Mouse (Mus musculus) small intestine, adult 10 weeks (tissue): Measurements from ENCODE around the gene Nat14. TPM values are rescaled to one million over a fixed set of nuclear protein-coding genes. Genes with fewer than 3 reads are reported as not detected.

Experiments used
- polyA plus RNA-seq: library from polyadenylated mRNA; stranded (reverse); fragments of 350-450 nt; fragmentation: Illumina TruSeq; extraction: RNeasy Lipid Tissue Mini Kit (QIAGEN cat#74804); gene quantifications from one replicate; pipeline ENCODE4 v1.2.3, GENCODE M21; 2014; ENCODE audit warnings: low replicate concordance

Nat14 gene
- 0.59 TPM for polyA plus RNA-seq

GRCm38 (mm10) chr7:4921824-4922482, at the start of gene Nat14:
Gene Nat14 (plus strand): TSS chr7:4922028.

GRCm38 (mm10) chr7:4876753-4877221, 45.0 kb upstream of the Nat14 start, which contains the start of gene Isoc2a:
Gene Isoc2a (plus strand): TSS chr7:4877153.

GRCm38 (mm10) chr7:4906466-4906950, 15.3 kb upstream of the Nat14 start, which contains the start of gene Gm36210:
Gene Gm36210 (minus strand): TSS chr7:4906516.

GRCm38 (mm10) chr7:4915007-4915665, 6.7 kb upstream of the Nat14 start, which contains the start of gene Zfp628:
Gene Zfp628 (plus strand): TSS chr7:4915217.

GRCm38 (mm10) chr7:4925441-4926381, 3.9 kb downstream of the Nat14 start, which contains the start of gene Ssc5d:
Gene Ssc5d (plus strand): TSS chr7:4925785.

GRCm38 (mm10) chr7:4964272-4964671, 42.4 kb downstream of the Nat14 start, which contains the start of gene Sbk2:
Gene Sbk2 (minus strand): TSS chr7:4964406.

GRCm38 (mm10) chr7:4971068-4971467, 49.2 kb downstream of the Nat14 start, which contains the start of gene Sbk3:
Gene Sbk3 (minus strand): TSS chr7:4971168.

Other genes with a start within 250 kb of the Nat14 start
- gene Hspbp1, start 237.0 kb upstream of the Nat14 start, polyA plus RNA-seq, result not detected
- not detected for gene Brsk1, start 231.4 kb upstream of the Nat14 start, polyA plus RNA-seq
- gene Tmem150b, start 196.8 kb upstream of the Nat14 start, polyA plus RNA-seq, result 4.2 TPM
- 2.5 TPM for gene Kmt5c, start 181.9 kb upstream of the Nat14 start, polyA plus RNA-seq
- not detected for gene Cox6b2, start 168.9 kb upstream of the Nat14 start, polyA plus RNA-seq
- not detected for gene Fam71e2, start 150.7 kb upstream of the Nat14 start, polyA plus RNA-seq
- gene Il11, start 139.2 kb upstream of the Nat14 start, polyA plus RNA-seq, result not detected
- not detected for gene Tmem190, start 139.1 kb upstream of the Nat14 start, polyA plus RNA-seq
- 1.0 TPM for gene Tmem238, start 132.4 kb upstream of the Nat14 start, polyA plus RNA-seq
- 4.2 TPM for gene Rpl28, start 129.2 kb upstream of the Nat14 start, polyA plus RNA-seq
- 2.9 TPM for gene Ube2s, start 109.4 kb upstream of the Nat14 start, polyA plus RNA-seq
- 0.19 TPM for gene Shisa7, start 77.3 kb upstream of the Nat14 start, polyA plus RNA-seq
- 0.97 TPM for gene Isoc2b, start 51.8 kb upstream of the Nat14 start, polyA plus RNA-seq
- gene Isoc2a, start 44.9 kb upstream of the Nat14 start, polyA plus RNA-seq, result 0.85 TPM
- gene Gm36210, start 15.5 kb upstream of the Nat14 start, polyA plus RNA-seq, result not detected
- not detected for gene Zfp628, start 6.8 kb upstream of the Nat14 start, polyA plus RNA-seq
- gene Ssc5d, start 3.8 kb downstream of the Nat14 start, polyA plus RNA-seq, result not detected
- not detected for gene Sbk2, start 42.4 kb downstream of the Nat14 start, polyA plus RNA-seq
- gene Sbk3, start 49.1 kb downstream of the Nat14 start, polyA plus RNA-seq, result not detected
- gene Zfp579, start 74.1 kb downstream of the Nat14 start, polyA plus RNA-seq, result 8.2 TPM
- gene Zfp524, start 92.4 kb downstream of the Nat14 start, polyA plus RNA-seq, result not detected
- gene Fiz1, start 92.7 kb downstream of the Nat14 start, polyA plus RNA-seq, result 9.3 TPM
- 0.48 TPM for gene Gm44973, start 93.5 kb downstream of the Nat14 start, polyA plus RNA-seq
- gene Zfp865, start 98.3 kb downstream of the Nat14 start, polyA plus RNA-seq, result 3.4 TPM
- gene Ccdc106, start 98.5 kb downstream of the Nat14 start, polyA plus RNA-seq, result not detected
- gene 4632433K11Rik, start 112.1 kb downstream of the Nat14 start, polyA plus RNA-seq, result 1.6 TPM
- gene Zfp784, start 116.4 kb downstream of the Nat14 start, polyA plus RNA-seq, result 6.2 TPM
- 0.56 TPM for gene Zfp580, start 129.5 kb downstream of the Nat14 start, polyA plus RNA-seq
- 11.5 TPM for gene U2af2, start 140.1 kb downstream of the Nat14 start, polyA plus RNA-seq
- 0.63 TPM for gene Epn1, start 158.2 kb downstream of the Nat14 start, polyA plus RNA-seq
- not detected for gene Rfpl4, start 194.9 kb downstream of the Nat14 start, polyA plus RNA-seq
- 2.1 TPM for gene Rasl2-9, start 203.9 kb downstream of the Nat14 start, polyA plus RNA-seq
- gene Vmn1r55, start 227.6 kb downstream of the Nat14 start, polyA plus RNA-seq, result not detected